Mouse (Mus musculus) CH12.LX (cell line): ENCODE results near the gene Iglon5.

Experiments used
- CTCF ChIP-seq, 2 experiments: IDR thresholded peaks in 1 of 2; conservative IDR thresholded peaks in 1 of 2; 2 replicates each; pipeline ENCODE4 v1.5.1; 2011 to 2012; ENCODE audit warnings: low read depth in 2 of 2, low read length in 2 of 2, improper control_type of control experiment in 1 of 2, inconsistent platforms in 1 of 2, mild to moderate bottlenecking in 1 of 2, moderate library complexity in 1 of 2
- E2F4 ChIP-seq: IDR thresholded peaks from 2 replicates; pipeline ENCODE4 v1.6.1; 2011; ENCODE audit warnings: low read depth, low read length, improper control_type of control experiment; ENCODE audit not compliant: insufficient replicate concordance
- EP300 ChIP-seq: IDR thresholded peaks from 2 replicates; pipeline ENCODE4 v1.6.1; 2011; ENCODE audit warnings: low read length, improper control_type of control experiment
- HCFC1 ChIP-seq: IDR thresholded peaks from 2 replicates; pipeline ENCODE4 v1.6.1; 2012; ENCODE audit warnings: low read depth, mild to moderate bottlenecking, inconsistent platforms, low read length, improper control_type of control experiment
- MAZ ChIP-seq: IDR thresholded peaks from 2 replicates; pipeline ENCODE4 v1.6.1; 2012; ENCODE audit warnings: low read depth, mild to moderate bottlenecking, inconsistent platforms, low read length, improper control_type of control experiment, moderate library complexity
- MEF2A ChIP-seq: IDR thresholded peaks from 2 replicates; pipeline ENCODE4 v1.6.1; 2014; ENCODE audit warnings: low read depth, mild to moderate bottlenecking, inconsistent platforms, low read length, improper control_type of control experiment, borderline replicate concordance
- POLR2A ChIP-seq: IDR thresholded peaks from 2 replicates; pipeline ENCODE4 v1.6.1; 2011; ENCODE audit warnings: low read depth, mild to moderate bottlenecking, improper control_type of control experiment, low read length
- POLR2AphosphoS2 ChIP-seq: IDR thresholded peaks from 2 replicates; pipeline ENCODE4 v1.6.1; 2011; ENCODE audit warnings: low read depth, low read length, improper control_type of control experiment
- SIN3A ChIP-seq: IDR thresholded peaks from 2 replicates; pipeline ENCODE4 v1.6.1; 2012; ENCODE audit warnings: low read length, improper control_type of control experiment, inconsistent platforms
- USF1 ChIP-seq: IDR thresholded peaks from 2 replicates; pipeline ENCODE4 v1.6.1; 2014; ENCODE audit warnings: low read depth, mild to moderate bottlenecking, inconsistent platforms, low read length, improper control_type of control experiment
- ZKSCAN1 ChIP-seq: IDR thresholded peaks from 2 replicates; pipeline ENCODE4 v1.6.1; 2012; ENCODE audit warnings: low read depth, inconsistent platforms, low read length, improper control_type of control experiment, borderline replicate concordance
- ZNF384 ChIP-seq: IDR thresholded peaks from 2 replicates; pipeline ENCODE4 v1.6.1; 2012; ENCODE audit warnings: low read depth, low read length, improper control_type of control experiment, inconsistent platforms

- no peak for TF ChIP-seq EP300
- TF ChIP-seq CTCF (conservative IDR thresholded peaks at IDR 0.05 in 1 of 2, IDR thresholded peaks at IDR 0.05 in 1 of 2; ENCODE audit: low read depth in 2 of 2, low read length in 2 of 2): no peak
- no peak for TF ChIP-seq POLR2A
- TF ChIP-seq USF1: no peak
- TF ChIP-seq SIN3A: no peak
- TF ChIP-seq HCFC1: no peak
- TF ChIP-seq ZKSCAN1: no peak
- no peak for TF ChIP-seq MEF2A
- TF ChIP-seq E2F4: no peak
- no peak for TF ChIP-seq ZNF384
- no peak for TF ChIP-seq POLR2AphosphoS2
- no peak for TF ChIP-seq MAZ
These were observed 40.4 kb upstream of the Iglon5 start for GRCm38 (mm10) chr7:43530216-43530785.
